Mouse (Mus musculus) heart, embryonic 10.5 days (tissue): Measurements from ENCODE around the gene Mtcl1. TPM values are rescaled to one million over a fixed set of nuclear protein-coding genes. Genes with fewer than 3 reads are reported as not detected.

Experiments
- DNase-seq: peaks from one replicate; pipeline ENCODE4 v3.0.0-alpha.2; 2017; ENCODE audit warnings: low spot score
- H3K27ac ChIP-seq: fragments of 300-500 bp; sonication (generic); 2 replicates; pipeline ENCODE4 v1.5.1; 2016; ENCODE audit warnings: mild to moderate bottlenecking
- H3K27me3 ChIP-seq: fragments of 300-500 bp; sonication (generic); 2 replicates; pipeline ENCODE4 v1.6.1; 2016; ENCODE audit warnings: mild to moderate bottlenecking; ENCODE audit not compliant: poor library complexity, insufficient read depth, severe bottlenecking
- H3K36me3 ChIP-seq: fragments of 300-500 bp; sonication (generic); 2 replicates; pipeline ENCODE4 v1.6.1; 2016; ENCODE audit warnings: mild to moderate bottlenecking, moderate library complexity
- H3K4me1 ChIP-seq: fragments of 300-500 bp; sonication (generic); 2 replicates; pipeline ENCODE4 v1.6.1; 2016; ENCODE audit warnings: mild to moderate bottlenecking
- H3K4me3 ChIP-seq: fragments of 300-500 bp; sonication (generic); 2 replicates; pipeline ENCODE4 v1.5.1; 2016; ENCODE audit warnings: mild to moderate bottlenecking, moderate library complexity
- H3K9me3 ChIP-seq: fragments of 300-500 bp; sonication (generic); 2 replicates; pipeline ENCODE4 v1.6.1; 2016; ENCODE audit warnings: mild to moderate bottlenecking, moderate library complexity
- WGBS: fragments of 180-500 bp; shearing (Covaris S2); methylation state at CpG from one replicate; pipeline ENCODE4 v1.1.7; 2016; 5-methylcytosine and 5-hydroxymethylcytosine counted together
- polyA plus RNA-seq: library from polyadenylated mRNA; unstranded; fragments of >200 nt; fragmentation: Nextera tagmentation; extraction: Ambion mirVana; gene quantifications from 2 replicates; pipeline ENCODE4 v1.2.1, GENCODE M21; 2016

The Mtcl1 gene
- polyA plus RNA-seq, 1 experiment from 2014 or later = 3.7 TPM

DNA sequence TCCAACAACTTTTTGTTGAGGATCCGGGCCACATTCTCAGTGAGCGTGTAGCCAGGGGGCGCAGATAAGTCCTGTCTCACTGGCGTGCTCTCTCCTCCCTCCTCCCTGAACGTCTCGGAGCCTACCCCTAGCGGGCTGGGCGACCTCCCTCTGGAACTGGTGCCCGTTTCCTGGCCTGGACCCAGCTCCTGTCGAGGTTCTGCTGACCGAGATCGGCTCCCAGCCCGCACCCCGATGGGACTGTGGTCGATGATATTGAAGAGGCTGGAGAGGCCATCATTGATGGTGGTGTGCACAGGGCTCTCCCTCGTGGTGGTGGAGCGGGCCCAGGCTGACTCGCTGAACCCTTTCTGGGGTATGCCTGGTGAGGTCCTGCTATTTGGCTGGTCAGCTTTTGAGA lies 106.6 kb downstream of the Mtcl1 start:
- WGBS = 90% methylated on average over 18 of the region's 18 CpGs
- Histone ChIP-seq H3K27me3 (no peaks in the 10 kb centered on the region), H3K36me3 (peaks cover 20% of the 10 kb centered on the region), H3K9me3 (no peaks in the 10 kb centered on the region), H3K4me1 (peaks cover 17% of the 10 kb centered on the region), H3K27ac (no peak overlapping the region), H3K4me3 (no peak overlapping the region)
- DNase-seq = no peak

DNA sequence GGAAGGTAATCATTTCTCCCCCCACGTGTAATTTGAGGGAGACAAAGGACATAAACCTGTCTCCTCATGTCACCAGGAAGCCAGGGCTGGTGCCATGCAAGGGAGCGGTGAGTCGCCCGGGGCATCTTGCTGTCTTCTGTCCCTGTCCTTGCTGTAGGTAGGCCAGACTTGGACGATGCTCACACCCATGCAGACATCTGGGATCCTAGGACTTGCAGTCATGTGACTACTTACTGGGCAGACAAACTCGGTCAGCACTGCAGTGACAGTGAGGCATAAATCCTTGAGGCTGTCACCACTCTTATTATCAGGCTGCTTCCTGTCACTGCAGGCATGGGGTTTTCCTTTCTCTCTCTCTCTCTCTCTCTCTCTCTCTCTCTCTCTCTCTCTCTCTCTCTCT lies 107.9 kb downstream of the Mtcl1 start:
- no peak overlapping the region for H3K27ac ChIP-seq
- 68% methylated on average over 6 of the region's 6 CpGs for WGBS

DNA sequence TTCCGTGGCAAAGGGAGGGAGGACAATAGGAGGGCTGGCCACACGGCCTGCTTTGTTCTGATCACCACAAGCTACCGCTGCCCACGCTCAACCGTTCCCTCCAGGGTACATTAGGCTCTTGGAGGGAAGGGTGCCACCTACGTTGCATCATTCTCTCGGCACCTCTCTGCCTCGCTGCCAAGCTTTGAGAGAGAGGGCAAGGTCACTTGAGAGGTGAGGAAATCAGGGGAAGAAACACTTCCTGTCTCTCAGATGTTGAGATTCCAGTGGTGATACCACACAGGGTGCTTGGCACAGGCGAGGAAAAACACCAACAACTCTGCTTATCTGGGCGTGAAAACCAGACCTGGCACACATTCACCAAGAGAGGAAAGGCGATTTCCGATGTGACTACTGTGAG lies 108.8 kb downstream of the Mtcl1 start:
- no peaks in the 10 kb centered on the region for H3K9me3 ChIP-seq
- H3K27ac ChIP-seq = 0 out of 2 replicates have a peak overlapping the region, but pooled peaks have one; percentile 38
- no peak overlapping the region for H3K4me3 ChIP-seq
- 79% methylated on average over 12 of the region's 12 CpGs for WGBS
- peak; percentile 61 for DNase-seq
- H3K4me1 ChIP-seq = peaks cover 11% of the 10 kb centered on the region; the same call in 1 of the 2 replicates
- peaks cover 20% of the 10 kb centered on the region for H3K36me3 ChIP-seq
- H3K27me3 ChIP-seq = no peaks in the 10 kb centered on the region

More for the DNA sequence above, 107.9 kb downstream of the Mtcl1 start:
- DNase-seq = peak; percentile 78
- no peaks in the 10 kb centered on the region for H3K27me3 ChIP-seq
- no peaks in the 10 kb centered on the region for H3K9me3 ChIP-seq
- H3K36me3 ChIP-seq = peaks cover 20% of the 10 kb centered on the region
- H3K4me3 ChIP-seq = no peak overlapping the region
- peaks cover 15% of the 10 kb centered on the region for H3K4me1 ChIP-seq

DNA sequence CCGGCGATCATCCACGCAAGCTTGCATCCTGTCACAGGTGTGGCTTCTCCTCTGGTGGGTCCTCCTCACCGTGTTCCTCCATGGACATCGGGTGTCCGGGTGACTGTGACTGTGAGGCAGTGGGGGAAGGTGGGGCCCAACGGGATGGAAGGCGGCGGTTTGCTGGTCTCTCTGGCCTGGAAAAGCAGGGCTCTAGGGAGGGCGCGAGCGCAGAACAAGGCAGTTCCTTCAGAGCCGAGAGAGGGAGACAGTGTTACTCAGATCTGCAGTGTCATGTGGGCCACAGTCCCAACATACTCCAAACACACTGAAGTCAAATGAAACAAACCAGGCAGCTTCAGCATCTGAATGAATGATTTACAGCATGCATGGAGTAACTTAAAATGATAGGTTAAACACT lies 111.6 kb downstream of the Mtcl1 start:
- H3K4me3 ChIP-seq = no peak overlapping the region
- H3K4me1 ChIP-seq = peaks cover 11% of the 10 kb centered on the region; the same call in 1 of the 2 replicates
- H3K27me3 ChIP-seq = no peaks in the 10 kb centered on the region
- WGBS = 89% methylated on average over 13 of the region's 13 CpGs
- H3K27ac ChIP-seq = no peak overlapping the region
- H3K36me3 ChIP-seq = peaks cover 4% of the 10 kb centered on the region; the same call in 1 of the 2 replicates
- no peaks in the 10 kb centered on the region for H3K9me3 ChIP-seq
- no peak for DNase-seq

DNA sequence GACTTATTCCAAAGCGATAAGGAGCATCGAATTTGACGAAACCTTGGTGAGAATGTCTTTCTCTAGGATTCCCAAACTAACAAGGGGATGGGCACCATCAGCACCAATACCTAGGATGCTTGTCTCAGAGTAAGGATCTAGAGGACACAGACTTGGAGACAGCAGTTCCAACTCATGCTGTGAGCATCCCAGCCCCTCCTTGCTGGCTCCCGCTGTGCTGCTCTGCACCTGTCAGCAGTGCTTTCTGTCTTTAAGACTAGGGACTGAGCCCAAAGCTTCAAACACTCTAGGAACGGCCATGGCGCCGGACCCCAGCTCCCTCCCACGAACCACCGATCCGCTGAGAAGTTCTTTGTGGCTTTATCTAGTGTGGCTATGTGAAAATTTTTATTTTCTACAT lies 114.0 kb downstream of the Mtcl1 start:
- no peaks in the 10 kb centered on the region for H3K9me3 ChIP-seq
- H3K36me3 ChIP-seq = no peaks in the 10 kb centered on the region
- DNase-seq = no peak
- H3K27me3 ChIP-seq = no peaks in the 10 kb centered on the region
- 86% methylated on average over 10 of the region's 10 CpGs for WGBS
- H3K4me3 ChIP-seq = no peak overlapping the region
- no peak overlapping the region for H3K27ac ChIP-seq
- 0 out of 2 replicates have a peak, but pooled peaks cover 3% of the 10 kb centered on the region for H3K4me1 ChIP-seq

DNA sequence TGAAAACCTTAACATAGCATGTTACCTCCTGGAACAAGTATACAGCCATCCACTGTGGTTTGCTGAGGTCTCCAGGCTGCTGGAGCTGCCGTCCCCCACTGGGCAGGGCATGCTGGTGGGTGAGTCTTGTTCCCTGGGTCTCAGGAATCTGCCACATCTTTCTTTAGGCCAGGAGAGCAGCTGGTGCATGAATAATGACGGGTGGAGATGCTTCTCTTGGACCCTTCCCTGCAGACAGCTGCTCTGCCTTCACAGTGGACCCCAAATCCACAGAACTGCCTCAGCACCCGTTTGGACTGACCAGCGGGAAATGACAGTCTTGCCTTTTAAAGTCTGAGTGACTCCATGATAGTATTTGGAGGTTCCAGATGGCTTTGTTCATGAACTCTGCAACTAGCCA lies 114.7 kb downstream of the Mtcl1 start:
- Histone ChIP-seq H3K4me1 (0 out of 2 replicates have a peak, but pooled peaks cover 3% of the 10 kb centered on the region), H3K27me3 (no peaks in the 10 kb centered on the region), H3K36me3 (no peaks in the 10 kb centered on the region), H3K27ac (no peak overlapping the region), H3K9me3 (no peaks in the 10 kb centered on the region), H3K4me3 (no peak overlapping the region)
- DNase-seq = no peak
- WGBS = 58% methylated on average over 4 of the region's 4 CpGs

DNA sequence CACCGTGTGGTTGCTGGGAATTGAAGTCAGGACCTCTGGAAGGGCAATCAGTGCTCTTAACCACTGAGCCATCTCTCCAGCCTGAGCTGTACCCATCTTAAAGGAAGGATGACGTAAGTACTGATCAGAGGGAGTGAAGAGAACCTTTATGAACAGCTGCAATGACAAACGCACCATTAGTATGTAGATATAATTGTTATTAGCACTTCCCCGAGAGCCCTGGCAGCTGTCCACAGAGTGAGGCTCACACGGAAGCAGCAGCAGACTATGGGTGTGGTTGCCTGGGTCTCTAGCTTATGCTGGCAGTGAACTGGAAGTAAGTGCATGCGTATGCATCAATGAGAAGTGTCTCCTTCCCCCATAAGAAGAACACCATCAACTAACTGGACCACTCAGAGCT lies 118.3 kb downstream of the Mtcl1 start:
- WGBS = 67% methylated on average over 6 of the region's 6 CpGs

DNA sequence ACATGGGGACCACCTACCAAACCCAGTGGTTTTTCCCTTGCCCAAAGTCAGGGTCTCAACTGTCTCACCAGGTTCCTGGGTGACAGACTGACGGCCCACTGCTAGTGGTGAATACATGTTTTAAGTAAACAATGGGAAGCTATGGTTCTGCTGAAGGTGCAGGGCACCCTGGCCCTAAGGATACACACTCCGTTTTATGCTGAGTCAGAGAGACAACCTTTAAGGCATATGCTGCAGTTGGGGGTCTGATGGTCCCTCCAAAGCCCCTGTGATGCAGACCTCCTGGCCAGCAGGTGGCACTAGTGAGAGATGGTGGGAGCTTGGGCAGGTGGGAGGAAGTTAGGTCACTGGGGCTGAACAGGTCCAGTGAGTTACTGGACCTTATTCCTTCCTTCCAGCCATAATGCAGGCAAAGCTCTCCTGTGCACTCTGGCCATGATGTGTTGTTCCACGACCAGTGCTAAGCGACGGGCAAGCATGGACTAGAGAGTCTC lies 123.0 kb downstream of the Mtcl1 start:
- H3K27me3 ChIP-seq = no peaks in the 10 kb centered on the region
- H3K27ac ChIP-seq = no peak overlapping the region
- WGBS = 83% methylated on average over 5 of the region's 5 CpGs
- peaks cover 20% of the 10 kb centered on the region for H3K4me1 ChIP-seq
- no peaks in the 10 kb centered on the region for H3K36me3 ChIP-seq
- no peak for DNase-seq
- H3K4me3 ChIP-seq = no peak overlapping the region
- H3K9me3 ChIP-seq = no peaks in the 10 kb centered on the region

More for the DNA sequence above, 118.3 kb downstream of the Mtcl1 start:
- Histone ChIP-seq H3K27ac (no peak overlapping the region), H3K27me3 (no peaks in the 10 kb centered on the region), H3K4me3 (no peak overlapping the region), H3K9me3 (no peaks in the 10 kb centered on the region), H3K36me3 (no peaks in the 10 kb centered on the region), H3K4me1 (no peaks in the 10 kb centered on the region)
- DNase-seq = no peak

DNA sequence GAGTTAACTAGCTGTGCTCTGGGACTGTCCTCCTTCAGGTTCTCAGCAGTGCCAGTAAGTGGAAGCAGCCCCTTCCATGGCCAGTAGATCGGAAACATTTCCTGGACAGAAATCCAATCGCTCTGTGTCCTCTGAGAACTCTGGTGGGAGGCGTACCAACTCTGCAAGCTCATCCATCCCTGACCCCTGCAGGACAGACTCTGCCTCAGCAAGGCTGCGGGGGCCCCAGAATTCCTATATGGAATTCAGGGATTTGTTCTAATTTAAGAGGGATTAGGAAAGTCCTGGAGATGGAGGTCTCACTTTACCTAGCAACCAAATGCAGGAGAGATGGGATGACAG lies 123.4 kb downstream of the Mtcl1 start:
- Histone ChIP-seq H3K4me3 (no peak overlapping the region), H3K36me3 (no peaks in the 10 kb centered on the region), H3K9me3 (no peaks in the 10 kb centered on the region), H3K27me3 (no peaks in the 10 kb centered on the region), H3K27ac (no peak overlapping the region), H3K4me1 (peaks cover 20% of the 10 kb centered on the region)
- DNase-seq = no peak
- 85% methylated on average over 4 of the region's 4 CpGs for WGBS

DNA sequence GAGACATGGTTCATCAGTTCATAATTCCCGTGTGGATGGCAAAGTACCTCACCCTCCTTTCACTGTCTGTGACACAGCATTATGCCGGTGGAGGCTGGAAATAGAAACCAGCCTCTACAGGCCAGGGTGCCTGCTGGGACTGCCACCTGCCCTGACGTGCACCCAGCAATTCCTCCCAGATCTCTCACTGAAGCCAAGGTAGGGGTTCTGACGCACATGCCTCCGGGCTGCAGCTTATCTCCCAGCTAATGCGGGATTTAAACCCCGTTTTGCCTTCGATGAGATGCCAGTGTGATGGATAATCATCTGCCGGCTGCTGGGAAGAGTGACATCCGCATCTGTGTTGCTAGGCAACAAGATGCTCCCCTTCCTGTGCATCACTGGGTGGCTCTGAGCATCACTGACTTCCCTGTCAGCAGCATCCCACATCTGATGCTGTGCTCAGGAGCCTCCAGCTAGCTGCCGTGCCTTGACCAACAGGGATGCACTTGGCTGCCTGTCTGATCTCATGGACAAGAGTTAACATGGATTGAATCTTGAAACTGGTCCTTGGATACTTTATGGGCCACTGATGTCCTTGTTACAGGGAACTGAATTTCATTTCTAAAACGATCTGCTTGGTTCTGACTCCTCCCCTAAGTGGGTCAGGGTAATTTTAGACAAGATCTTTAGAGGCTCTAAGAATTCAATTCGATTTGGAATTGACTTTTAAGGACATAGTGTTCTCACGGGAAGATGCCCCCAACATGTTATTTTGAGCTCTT lies 123.9 kb downstream of the Mtcl1 start:
- DNase-seq = no peak
- 60% methylated on average over 14 of the region's 14 CpGs for WGBS
- no peaks in the 10 kb centered on the region for H3K36me3 ChIP-seq
- H3K9me3 ChIP-seq = no peaks in the 10 kb centered on the region
- H3K27ac ChIP-seq = no peak overlapping the region; the same call in 1 of the 2 replicates
- H3K4me1 ChIP-seq = peaks cover 20% of the 10 kb centered on the region
- no peak overlapping the region for H3K4me3 ChIP-seq
- H3K27me3 ChIP-seq = no peaks in the 10 kb centered on the region

DNA sequence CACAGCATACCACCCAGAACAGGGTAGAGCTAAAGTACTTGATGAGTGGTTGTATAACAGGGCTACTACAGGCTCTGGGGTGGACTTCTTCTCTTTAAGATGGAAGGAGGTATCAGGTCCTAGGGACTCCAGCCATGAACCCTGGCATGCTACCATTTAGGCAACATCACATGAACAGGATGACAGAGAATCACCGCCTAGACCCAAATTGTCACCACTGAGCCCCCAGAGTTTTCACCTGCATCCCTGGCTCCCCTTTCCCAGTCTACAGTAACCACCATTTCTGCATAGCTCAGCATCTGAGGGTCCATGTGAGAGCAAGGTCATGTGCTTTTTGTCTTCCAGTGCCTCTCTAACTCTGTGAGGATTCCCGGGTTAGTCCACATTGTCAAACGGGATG lies 124.7 kb downstream of the Mtcl1 start:
- no peak overlapping the region for H3K27ac ChIP-seq
- peaks cover 20% of the 10 kb centered on the region for H3K4me1 ChIP-seq
- no peaks in the 10 kb centered on the region for H3K27me3 ChIP-seq
- whole genome bisulfite sequencing = 71% methylated on average over 3 of the region's 3 CpGs
- no peaks in the 10 kb centered on the region for H3K36me3 ChIP-seq
- no peak for DNase-seq
- H3K9me3 ChIP-seq = no peaks in the 10 kb centered on the region
- H3K4me3 ChIP-seq = no peak overlapping the region

DNA sequence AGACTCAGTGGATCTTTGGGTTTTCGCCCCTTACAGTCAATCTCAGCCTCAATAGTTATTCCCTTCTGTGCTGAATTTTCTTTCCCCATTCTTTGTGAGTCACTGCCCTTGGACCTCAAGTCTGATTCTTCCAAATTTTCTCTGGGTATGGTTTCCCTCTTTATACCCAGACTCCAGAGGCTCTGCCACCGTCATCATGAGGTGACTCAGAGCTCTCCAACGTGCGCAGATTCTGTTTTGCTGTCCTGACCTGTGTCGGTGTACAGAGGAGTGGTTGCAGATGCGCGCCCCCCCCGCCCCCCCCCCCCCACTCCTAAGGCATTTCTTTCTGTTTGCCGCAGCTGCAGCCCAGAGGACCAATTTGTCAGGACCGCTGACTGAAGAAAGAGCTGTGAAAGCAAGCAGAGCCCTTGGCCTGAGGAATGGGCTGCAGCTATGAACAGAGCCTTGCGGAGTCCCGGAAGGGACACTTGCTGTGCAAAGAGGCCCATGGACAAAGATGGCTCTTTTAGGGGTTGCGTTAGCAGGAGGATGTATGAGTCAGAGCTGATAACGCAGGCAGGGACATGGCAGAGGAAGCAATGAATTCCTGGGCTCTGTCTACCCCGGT lies 126.8 kb downstream of the Mtcl1 start:
- H3K4me3 ChIP-seq = no peak overlapping the region
- peak overlapping the region; percentile 31; the same call in 1 of the 2 replicates for H3K27ac ChIP-seq
- H3K4me1 ChIP-seq = peaks cover 20% of the 10 kb centered on the region
- no peaks in the 10 kb centered on the region for H3K36me3 ChIP-seq
- DNase-seq = no peak
- H3K9me3 ChIP-seq = no peaks in the 10 kb centered on the region
- no peaks in the 10 kb centered on the region for H3K27me3 ChIP-seq
- WGBS = 40% methylated on average over 15 of the region's 15 CpGs

DNA sequence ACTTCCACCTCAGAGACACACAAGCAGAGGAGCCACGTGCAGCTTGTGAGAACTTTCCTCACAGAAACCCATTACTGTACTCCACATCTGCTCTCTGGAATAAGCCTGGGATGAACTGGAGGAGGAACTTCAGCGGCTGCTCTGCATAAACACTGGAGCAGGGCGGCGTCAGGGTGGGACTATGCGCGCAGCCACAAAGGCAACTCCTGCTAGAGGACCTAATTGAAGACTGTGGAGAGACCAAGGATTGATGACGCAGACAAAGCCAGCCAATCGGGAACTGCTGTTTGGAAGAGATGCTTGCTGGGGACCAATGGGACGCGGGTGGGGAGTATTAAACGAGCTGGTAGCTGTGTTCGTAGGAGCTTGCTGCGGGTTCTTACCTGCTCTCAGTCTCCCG lies 127.6 kb downstream of the Mtcl1 start:
- H3K9me3 ChIP-seq = no peaks in the 10 kb centered on the region
- 73% methylated on average over 14 of the region's 14 CpGs for WGBS
- H3K4me1 ChIP-seq = peaks cover 20% of the 10 kb centered on the region
- H3K4me3 ChIP-seq = no peak overlapping the region
- DNase-seq = no peak
- H3K27me3 ChIP-seq = no peaks in the 10 kb centered on the region
- H3K27ac ChIP-seq = no peak overlapping the region
- no peaks in the 10 kb centered on the region for H3K36me3 ChIP-seq
